Mouse (Mus musculus) cortical plate, adult 2 months (tissue): ENCODE measurements around the gene Zfp444.

ENCODE experiments used
- CTCF ChIP-seq: fragments of 200-500 bp; IDR thresholded peaks from 2 replicates; pipeline ENCODE4 v1.5.1; 2011; ENCODE audit warnings: mild to moderate bottlenecking, control low read depth, low read length; ENCODE audit not compliant: insufficient read depth; ENCODE audit errors: extremely low read depth
- POLR2A ChIP-seq: fragments of 200-500 bp; IDR thresholded peaks from 2 replicates; pipeline ENCODE4 v1.6.1; 2011; ENCODE audit warnings: mild to moderate bottlenecking, low read length, control low read depth; ENCODE audit not compliant: insufficient read depth; ENCODE audit errors: extremely low read depth

GRCm38 (mm10) chr7:6146982-6147325 lies 25.1 kb upstream of the Zfp444 start:
- TF ChIP-seq POLR2A: no peak
- no peak for TF ChIP-seq CTCF
